13 mouse cellular contexts compared by ENCODE assay signal in the genomic region with DNA sequence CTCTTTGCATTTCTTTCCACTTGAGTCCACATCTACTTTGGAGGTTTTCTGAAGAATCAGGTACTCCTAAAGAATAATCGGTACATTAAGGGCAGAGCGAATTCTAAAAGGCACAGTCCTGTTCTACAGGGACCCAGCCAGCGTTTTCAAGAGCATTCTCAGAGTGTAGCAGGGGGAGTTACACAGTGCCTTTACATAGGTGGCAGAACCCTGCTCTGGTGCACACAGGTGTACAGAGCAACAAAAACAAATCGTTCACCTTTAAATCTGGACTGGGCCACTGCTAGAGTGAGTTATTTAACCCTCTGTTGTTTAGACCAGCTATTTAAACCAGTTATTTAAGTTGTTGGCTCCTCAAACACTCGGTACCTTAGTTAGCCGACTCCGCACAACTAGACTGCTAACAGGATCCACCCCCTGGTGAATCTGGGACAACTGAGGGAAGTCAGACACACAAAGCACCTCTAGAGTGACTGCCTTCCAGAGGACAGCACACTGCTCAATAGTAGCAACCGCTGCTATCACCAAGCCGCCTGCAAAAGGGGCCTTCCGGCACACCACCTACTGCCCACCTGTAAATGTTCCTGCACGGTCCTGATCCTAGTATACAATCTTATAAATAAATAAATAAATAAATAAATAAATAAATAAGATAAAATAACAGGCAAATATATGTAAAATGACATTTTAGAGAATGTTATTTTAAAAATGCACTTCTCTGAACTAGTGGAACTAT. TPM values are rescaled to one million over a fixed set of nuclear protein-coding genes. Genes with fewer than 3 reads are reported as not detected.
DNase-seq lines count a peak whose midpoint lies in the region; ATAC-seq lines count a peak whose summit lies in the region.
"Had no signal": no experiment of that assay in that cellular context is flagged by ENCODE, and none has a peak within 500 bp of the region (broad histone marks: within the 10 kb centered on the region; RNA-seq: fewer than 3 reads in every experiment).

No protein-coding gene starts in this region.

- peak; percentile 70; the same call in 1 of the 2 replicates for ATAC-seq in forebrain, embryonic 12.5 days (ENCODE audit: low FRiP score)
- no peak for ATAC-seq in hindbrain, embryonic 16.5 days
- ATAC-seq in neural tube, embryonic 13.5 days (ENCODE audit: low read depth): peak; percentile 40; the same call in 1 of the 2 replicates
- no peak for ATAC-seq in CD4-positive, CD25-positive, alpha-beta regulatory T cell, adult 4 months
- ATAC-seq in megakaryocyte-erythroid progenitor cell, adult 5-6 weeks (replicated peaks; ENCODE audit: low FRiP score, low TSS enrichment, poor library complexity, severe bottlenecking): no peak

- WGBS in forebrain, embryonic 12.5 days: 30% methylated on average over 11 of the region's 11 CpGs
- WGBS in hindbrain, embryonic 16.5 days: 44% methylated on average over 11 of the region's 11 CpGs
- WGBS in neural tube, embryonic 13.5 days: 38% methylated on average over 11 of the region's 11 CpGs

- H3K4me1 ChIP-seq in forebrain, embryonic 12.5 days: peaks cover 22% of the 10 kb centered on the region
- H3K4me1 ChIP-seq in hindbrain, embryonic 16.5 days (ENCODE audit: control insufficient read depth, insufficient read depth, low read depth, low read length): peaks cover 7% of the 10 kb centered on the region
- peaks cover 33% of the 10 kb centered on the region for H3K4me1 ChIP-seq in neural tube, embryonic 13.5 days (replicated peaks)

- DNase-seq in cerebellum, postnatal 25 days: peak; percentile 30 to 31
- DNase-seq in cerebellum, postnatal 4 days (ENCODE audit: low spot score in 2 of 2): no peak
- DNase-seq in gastrocnemius, postnatal 36 days: no peak
- DNase-seq: layer of hippocampus, postnatal 36 days; liver; spleen, adult 18-20 months had no signal

- 0 out of 2 replicates have a peak overlapping the region, but pooled peaks have one; percentile 5 for H3K9ac ChIP-seq in forebrain, embryonic 12.5 days
- H3K9ac ChIP-seq in hindbrain, embryonic 16.5 days (ENCODE audit: low read depth, low read length): no peak overlapping the region; the same call in 1 of the 2 replicates
- H3K9ac ChIP-seq in neural tube, embryonic 13.5 days: 0 out of 2 replicates have a peak overlapping the region, but pooled peaks have one; percentile 34

- peak overlapping the region; percentile 37 for H3K4me2 ChIP-seq in forebrain, embryonic 12.5 days
- peak overlapping the region; percentile 46 for H3K4me2 ChIP-seq in hindbrain, embryonic 16.5 days (ENCODE audit: low read length)
- peak overlapping the region; percentile 40 for H3K4me2 ChIP-seq in neural tube, embryonic 13.5 days

- no peak overlapping the region for H3K4me3 ChIP-seq in forebrain, embryonic 12.5 days (replicated peaks)
- H3K4me3 ChIP-seq in hindbrain, embryonic 16.5 days (ENCODE audit: low read length): no peak overlapping the region
- H3K4me3 ChIP-seq in neural tube, embryonic 13.5 days: no peak overlapping the region

- H3K27ac ChIP-seq in forebrain, embryonic 12.5 days: peak overlapping the region; percentile 80
- no peak overlapping the region for H3K27ac ChIP-seq in hindbrain, embryonic 16.5 days (ENCODE audit: low read depth, low read length)
- H3K27ac ChIP-seq in neural tube, embryonic 13.5 days (replicated peaks): no peak overlapping the region
- H3K27ac ChIP-seq: kidney, postnatal 0 days had no signal

- intact Hi-C loops in gastrocnemius, postnatal 36 days (cut with DNase I): no loop called here

- no peaks in the 10 kb centered on the region for H3K9me3 ChIP-seq in forebrain, embryonic 12.5 days
- H3K9me3 ChIP-seq in hindbrain, embryonic 16.5 days (ENCODE audit: control insufficient read depth, low read length): no peaks in the 10 kb centered on the region
- H3K9me3 ChIP-seq in neural tube, embryonic 13.5 days: no peaks in the 10 kb centered on the region
- H3K9me3 ChIP-seq: G1E had no signal

- no peaks in the 10 kb centered on the region for H3K27me3 ChIP-seq in forebrain, embryonic 12.5 days
- H3K27me3 ChIP-seq in hindbrain, embryonic 16.5 days (replicated peaks; ENCODE audit: control insufficient read depth, insufficient read depth, low read length): no peaks in the 10 kb centered on the region
- H3K27me3 ChIP-seq in neural tube, embryonic 13.5 days: no peaks in the 10 kb centered on the region

- no peaks in the 10 kb centered on the region for H3K36me3 ChIP-seq in forebrain, embryonic 12.5 days (replicated peaks)
- H3K36me3 ChIP-seq in hindbrain, embryonic 16.5 days (ENCODE audit: control insufficient read depth, insufficient read depth, low read length): no peaks in the 10 kb centered on the region
- H3K36me3 ChIP-seq in neural tube, embryonic 13.5 days: no peaks in the 10 kb centered on the region

RNA-seq across cellular contexts. Expression of a gene that starts 14.9 kb away (rescaled TPM):
- 14.2 and 17.5 TPM in 2 replicates for polyA plus RNA-seq in forebrain, embryonic 12.5 days (2016; fragmentation: Nextera tagmentation; extraction: Ambion mirVana)
- polyA plus RNA-seq in hindbrain, embryonic 16.5 days (2015; fragmentation: Nextera tagmentation; extraction: Ambion mirVana): 7.7 and 8.6 TPM in 2 replicates
- 4.0 and 6.3 TPM in 2 replicates for polyA plus RNA-seq in neural tube, embryonic 13.5 days (2015; fragmentation: Nextera tagmentation; extraction: Ambion mirVana)
- total RNA-seq in gastrocnemius, postnatal 36 days (2021): 1 to 10 TPM; 2.5 to 3.6 TPM
- 1 to 10 TPM; 6.0 to 8.8 TPM for polyA plus RNA-seq in CD4-positive, CD25-positive, alpha-beta regulatory T cell, adult 4 months (2017; shearing (Covaris generic))
- 4.4 and 9.6 TPM in 2 replicates for total RNA-seq in megakaryocyte-erythroid progenitor cell, adult 5-6 weeks (2014; fragmentation: Nextera tagmentation)
- 11.5 and 26.4 TPM in 2 replicates for total RNA-seq in megakaryocyte-erythroid progenitor cell, adult 5-6 weeks (2017)

Comparison
In these comparisons a context has a peak if more than half of its experiments do, and no peak if none do; other contexts are left out.
1. DNase-seq: peak in cerebellum, postnatal 25 days (2 of 2); none in cerebellum, postnatal 4 days (0 of 2) and gastrocnemius, postnatal 36 days (0 of 2).
2. ATAC-seq: peak in forebrain, embryonic 12.5 days (single experiment) and neural tube, embryonic 13.5 days (single experiment); none in hindbrain, embryonic 16.5 days (single experiment), CD4-positive, CD25-positive, alpha-beta regulatory T cell, adult 4 months (single experiment) and megakaryocyte-erythroid progenitor cell, adult 5-6 weeks (single experiment).
3. Peak in every context shown above with its lines, with median percentiles within 50 percentile points of each other: H3K4me2 ChIP-seq.